Mouse (Mus musculus) yolk sac, embryonic 10.5 days (tissue): Measurements from ENCODE around the gene Hist1h2ag.

Experiments
- DNase-seq: peaks from one replicate; pipeline ENCODE4 v3.0.0-alpha.2; 2017; ENCODE audit warnings: low spot score

The Hist1h2ag gene

GRCm38 (mm10) chr13:22036986-22037385 is 5.8 kb downstream of the Hist1h2ag start:
- no peak for DNase-seq

DNA sequence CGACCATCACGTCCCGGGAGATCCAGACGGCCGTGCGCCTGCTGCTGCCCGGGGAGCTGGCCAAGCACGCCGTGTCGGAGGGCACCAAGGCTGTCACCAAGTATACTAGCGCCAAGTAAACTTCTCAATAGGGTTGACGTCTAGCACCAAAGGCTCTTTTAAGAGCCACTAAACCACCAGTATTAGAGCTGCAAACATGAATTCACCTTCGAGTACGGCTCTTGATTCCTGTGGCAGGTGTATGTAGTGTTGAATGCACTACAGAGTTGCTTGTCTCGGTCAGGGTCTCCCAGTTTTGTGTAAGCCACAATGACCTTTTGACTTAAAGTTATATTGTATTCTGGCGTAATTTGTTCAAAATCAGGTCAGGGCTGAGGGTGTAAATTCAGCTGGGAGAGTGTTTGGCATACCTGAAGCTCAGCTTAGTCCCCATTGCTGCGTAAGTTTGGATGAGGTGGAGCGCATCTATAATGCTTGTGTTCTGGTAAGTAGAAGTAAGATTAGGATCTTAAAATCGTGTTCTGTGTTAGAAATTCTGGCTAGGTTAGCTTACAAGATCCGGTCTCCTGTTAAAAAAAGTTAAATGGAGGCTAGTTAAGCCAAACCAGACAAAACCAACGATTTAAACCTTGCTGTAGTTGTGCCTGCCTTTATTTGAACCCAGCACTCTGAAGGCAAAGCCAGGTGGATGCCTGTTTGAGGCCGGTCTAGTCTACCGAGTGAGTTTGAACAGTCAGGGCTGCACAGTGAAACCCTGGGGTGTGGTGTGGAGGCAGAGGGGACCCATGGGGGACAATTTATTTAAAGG is 6.4 kb downstream of the Hist1h2ag start:
- DNase-seq: peak; percentile 69

GRCm38 (mm10) chr13:22035267-22036148 is 7.2 kb downstream of the Hist1h2ag start, which contains the start of the genes Hist1h2ah and Hist1h2bk:
TSS of gene Hist1h2ah (minus strand) at chr13:22035568.
TSS of gene Hist1h2bk (plus strand) at chr13:22035870.
- peak; percentile 96 for DNase-seq

GRCm38 (mm10) chr13:22034443-22035266 is 8.1 kb downstream of the Hist1h2ag start:
- peak; percentile 71 for DNase-seq

DNA sequence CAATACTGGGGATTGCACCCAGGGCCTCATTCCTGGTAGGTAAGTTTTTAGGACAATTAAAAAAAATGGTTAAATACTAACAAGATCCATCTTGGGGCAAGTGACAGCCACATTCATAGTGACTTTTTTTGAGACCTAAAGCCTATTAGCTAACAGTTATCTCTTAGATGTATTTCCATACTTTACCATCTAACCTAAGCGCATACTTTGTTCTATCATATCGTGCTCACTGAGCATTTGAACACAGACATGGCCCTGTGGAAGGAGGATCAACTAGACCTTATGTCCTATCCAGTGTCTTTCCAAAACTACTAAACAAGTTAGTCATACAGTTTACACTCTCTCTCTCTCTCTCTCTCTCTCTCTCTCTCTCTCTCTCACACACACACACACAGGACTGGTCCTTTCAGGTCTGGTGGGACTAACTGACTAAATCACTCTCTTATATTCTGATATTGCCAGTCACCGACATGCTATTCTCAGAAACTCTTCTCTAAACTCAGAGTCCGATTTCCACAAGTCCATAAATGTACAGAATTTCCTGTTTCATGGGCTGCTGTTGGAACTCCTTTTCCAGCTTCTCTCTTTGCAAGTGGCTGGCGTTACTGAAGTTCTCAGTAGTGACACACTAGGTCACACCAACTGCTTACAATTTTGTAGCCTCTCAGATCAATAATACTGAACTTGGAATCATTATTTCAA is 8.9 kb downstream of the Hist1h2ag start:
- DNase-seq: no peak

- no peak for DNase-seq
Observed at GRCm38 (mm10) chr13:22030493-22030892, 12.3 kb downstream of the Hist1h2ag start.

- peak; percentile 64 for DNase-seq
Observed at GRCm38 (mm10) chr13:22029928-22030327, 12.8 kb downstream of the Hist1h2ag start.

- peak; percentile 95 for DNase-seq
Observed at GRCm38 (mm10) chr13:22028673-22029460, 13.9 kb downstream of the Hist1h2ag start.

DNA sequence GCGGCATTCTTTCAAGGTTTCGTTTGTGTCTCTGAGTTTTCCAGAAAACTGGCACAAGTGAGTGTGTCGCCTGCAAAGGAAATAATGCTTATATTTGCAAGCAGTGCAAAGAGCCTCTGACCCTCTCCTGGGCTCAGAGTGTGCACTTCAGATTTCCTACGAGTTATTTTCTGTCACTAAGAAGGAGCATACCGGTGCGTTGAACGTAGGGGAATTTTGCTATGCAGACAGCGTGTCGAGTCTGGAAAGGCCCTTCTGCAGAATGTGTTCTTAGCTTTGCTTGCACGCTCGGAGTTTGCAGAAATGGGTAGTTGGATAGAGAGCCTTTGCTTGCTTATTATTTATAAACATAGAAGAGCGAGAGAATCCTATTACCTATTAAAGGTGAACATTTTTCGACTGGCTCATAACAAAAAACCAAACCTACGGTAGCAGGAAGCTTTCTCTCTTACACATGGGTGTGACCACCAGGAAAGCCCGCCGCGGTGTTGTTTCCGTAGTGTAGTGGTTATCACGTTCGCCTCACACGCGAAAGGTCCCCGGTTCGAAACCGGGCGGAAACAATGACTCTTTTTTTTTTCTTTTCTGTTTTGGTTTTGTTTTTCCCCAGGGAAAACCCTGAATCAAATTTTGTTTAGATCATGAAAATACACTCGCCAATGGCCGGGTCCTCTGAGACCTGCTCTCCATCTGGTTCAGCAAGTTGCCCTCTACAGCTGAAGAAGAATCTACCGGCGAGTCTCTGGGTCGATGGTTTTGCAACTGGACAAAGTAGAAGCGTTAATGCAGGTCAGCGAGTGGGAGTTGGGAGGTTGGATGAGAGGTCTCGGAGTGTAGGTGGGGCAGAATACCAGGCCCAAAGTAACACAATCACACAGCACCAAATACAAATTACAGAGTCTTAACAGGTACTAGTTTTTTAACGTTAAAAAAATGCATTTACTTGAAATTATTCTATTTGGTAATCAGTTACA is 16.4 kb downstream of the Hist1h2ag start:
- peak; percentile 87 for DNase-seq

DNA sequence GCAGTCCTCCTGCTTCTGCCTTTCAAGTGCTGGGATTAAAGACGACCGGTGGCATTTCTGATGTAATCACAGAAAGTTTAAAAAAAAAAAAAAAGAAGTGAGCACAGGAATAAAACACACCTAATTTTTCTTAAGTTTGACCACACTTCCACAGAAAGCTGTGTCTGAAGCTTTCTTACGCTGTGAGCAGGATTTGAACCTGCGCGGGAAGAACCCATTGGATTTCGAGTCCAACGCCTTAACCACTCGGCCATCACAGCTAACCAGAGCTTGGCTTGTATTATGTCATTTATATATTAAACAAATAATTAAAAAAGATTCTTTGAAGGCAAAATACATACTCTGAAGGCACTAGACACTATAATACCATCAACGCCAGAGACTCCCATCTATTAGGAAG is 20.5 kb downstream of the Hist1h2ag start:
- peak; percentile 81 for DNase-seq

DNA sequence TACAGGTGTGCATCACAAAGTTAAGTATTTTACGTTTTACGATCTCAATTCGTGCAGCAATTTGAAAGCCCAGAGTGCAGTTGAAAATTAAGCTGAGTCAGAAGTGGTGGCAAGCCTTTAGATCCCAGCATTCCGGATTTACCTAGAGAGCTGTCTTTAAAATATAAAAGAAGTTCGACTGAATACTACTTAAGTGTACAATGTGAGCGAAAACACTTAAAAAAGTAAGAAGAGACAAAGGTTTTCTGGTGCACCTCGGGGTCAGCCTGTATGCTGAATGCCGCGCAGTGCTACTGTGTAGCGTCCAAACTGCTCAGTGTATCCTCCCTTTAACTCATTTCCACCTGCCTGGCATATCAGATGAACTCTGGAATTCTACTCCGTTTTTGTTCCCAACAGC is 21.2 kb downstream of the Hist1h2ag start:
- peak; percentile 57 for DNase-seq

GRCm38 (mm10) chr13:22020901-22021339 is 21.8 kb downstream of the Hist1h2ag start:
- peak; percentile 78 for DNase-seq

- peak; percentile 40 for DNase-seq
Observed at GRCm38 (mm10) chr13:22019934-22020835, 22.6 kb downstream of the Hist1h2ag start.

- DNase-seq: peak; percentile 93
Observed at GRCm38 (mm10) chr13:22015479-22016450, 27.0 kb downstream of the Hist1h2ag start.

GRCm38 (mm10) chr13:22014411-22014845 is 28.3 kb downstream of the Hist1h2ag start:
- peak; percentile 9 for DNase-seq

- DNase-seq: no peak
Observed at GRCm38 (mm10) chr13:22013716-22014115, 29.0 kb downstream of the Hist1h2ag start.

DNA sequence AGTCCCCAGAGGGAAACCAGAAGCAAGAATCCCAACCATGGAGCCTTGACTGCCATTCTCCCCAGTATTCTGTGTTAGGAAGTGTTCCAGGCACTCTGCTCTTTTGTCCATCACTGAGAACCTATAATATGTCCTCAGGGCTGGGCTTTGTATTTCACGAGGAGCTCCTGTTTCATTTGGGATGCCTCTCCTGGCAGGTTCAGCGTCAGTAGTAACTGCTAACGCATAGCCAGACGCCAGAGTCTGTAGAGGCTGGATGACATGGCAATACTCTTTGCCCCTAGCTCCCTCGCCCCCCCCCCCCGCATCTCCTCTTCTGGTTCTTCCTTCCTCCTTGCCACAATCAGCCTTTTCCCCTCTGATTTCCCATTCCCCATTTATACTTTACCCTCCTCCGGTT is 33.1 kb downstream of the Hist1h2ag start, which contains the start of gene Prss16:
TSS of gene Prss16 (minus strand) at position 101 of the 400 bp plus-strand sequence.
- DNase-seq: no peak
